Mouse (Mus musculus) bone marrow, adult 2 months (tissue): Measurements from ENCODE around the gene Dgki. TPM values are rescaled to one million over a fixed set of nuclear protein-coding genes. Genes with fewer than 3 reads are reported as not detected.

ENCODE experiments used
- H3K27ac ChIP-seq: fragments of 200-500 bp; 2 replicates; pipeline ENCODE4 v1.5.1; 2012; ENCODE audit warnings: low read depth, mild to moderate bottlenecking, control low read depth, inconsistent platforms, low read length; ENCODE audit not compliant: control insufficient read depth, poor library complexity, insufficient read depth
- H3K4me1 ChIP-seq: fragments of 200-500 bp; 2 replicates; pipeline ENCODE4 v1.6.1; 2011; ENCODE audit warnings: low read length; ENCODE audit not compliant: control insufficient read depth, insufficient read depth
- H3K4me3 ChIP-seq: fragments of 200-500 bp; replicated peaks from 2 replicates; pipeline ENCODE3; 2011; ENCODE audit warnings: mild to moderate bottlenecking, low read depth, low read length, control low read depth; ENCODE audit not compliant: control insufficient read depth
- CTCF ChIP-seq: fragments of 200-500 bp; IDR thresholded peaks from 2 replicates; pipeline ENCODE4 v1.5.1; 2011; ENCODE audit warnings: low read length, control low read depth; ENCODE audit not compliant: control insufficient read depth, insufficient read depth
- POLR2A ChIP-seq: fragments of 200-500 bp; IDR thresholded peaks from 2 replicates; pipeline ENCODE4 v1.6.1; 2011; ENCODE audit warnings: low read depth, mild to moderate bottlenecking, control low read depth, low read length, borderline replicate concordance; ENCODE audit not compliant: control insufficient read depth
- WGBS: fragments of 180-500 bp; shearing (Covaris S2); methylation state at CpG from one replicate; pipeline ENCODE4 v1.1.7; 2018; 5-methylcytosine and 5-hydroxymethylcytosine counted together
- polyA plus RNA-seq: library from polyadenylated mRNA; stranded (reverse); fragments of >200 nt; gene quantifications from 2 replicates; pipeline ENCODE4 v1.2.4, GENCODE M21; 2011; ENCODE audit warnings: low replicate concordance; ENCODE audit not compliant: missing spikeins, insufficient read depth, insufficient read length

Gene Dgki
- polyA plus RNA-seq, 1 experiment = 7.2 TPM

DNA sequence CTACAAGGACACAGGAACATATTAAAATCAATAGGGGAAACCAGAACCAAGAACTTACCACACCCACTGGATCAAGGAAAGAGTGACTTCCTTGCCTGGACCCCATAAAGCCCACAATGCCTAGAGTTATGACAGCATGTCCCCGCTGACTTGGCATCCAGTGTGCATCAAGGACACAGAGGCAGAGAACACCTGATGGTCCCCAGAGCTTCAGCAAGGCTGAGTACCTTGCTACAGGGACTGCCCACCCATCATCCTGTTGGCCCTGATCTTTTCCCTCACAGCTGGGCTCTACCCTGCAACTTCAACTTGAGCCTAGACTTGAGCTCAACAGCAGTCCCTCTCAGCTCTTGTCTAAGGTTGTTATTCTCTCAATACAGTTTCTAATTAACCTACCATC lies 6.6 kb upstream of the Dgki start:
- Histone ChIP-seq H3K4me3 (no peak overlapping the region), H3K27ac (no peak overlapping the region), H3K4me1 (no peaks in the 10 kb centered on the region)
- no peak for TF ChIP-seq CTCF
- no peak for TF ChIP-seq POLR2A
- 78% methylated on average over 1 of the region's 1 CpGs for WGBS

- no peaks in the 10 kb centered on the region for H3K4me1 ChIP-seq
- no peak for TF ChIP-seq CTCF
- no peak for TF ChIP-seq POLR2A
- H3K27ac ChIP-seq = no peak overlapping the region
- H3K4me3 ChIP-seq = no peak overlapping the region
- 16% methylated on average over 13 of the region's 13 CpGs for WGBS
Measured at GRCm38 (mm10) chr6:37300492-37300891, 508 bp upstream of the Dgki start.

DNA sequence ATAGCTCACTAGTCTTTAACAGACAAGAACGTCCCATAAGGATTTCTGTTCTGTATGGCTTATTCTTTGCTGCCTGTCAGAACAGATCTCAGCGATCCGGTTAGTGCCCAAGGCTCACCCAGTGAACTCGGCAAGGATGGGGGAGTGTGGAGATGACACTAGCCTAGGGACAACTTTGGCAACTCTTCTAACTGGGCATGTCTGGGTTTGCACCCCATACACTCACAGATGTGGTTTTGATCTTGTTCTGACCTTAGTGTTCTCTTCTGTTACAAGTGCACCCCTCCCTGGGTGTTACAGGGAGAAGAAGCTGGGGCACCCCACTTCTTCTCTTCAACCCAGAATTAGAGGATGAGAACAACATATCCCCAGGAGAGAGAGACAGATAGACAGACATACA lies 1.0 kb downstream of the Dgki start:
- no peak for TF ChIP-seq CTCF
- no peak overlapping the region for H3K4me3 ChIP-seq
- WGBS = 23% methylated on average over 4 of the region's 4 CpGs
- no peak overlapping the region for H3K27ac ChIP-seq
- H3K4me1 ChIP-seq = no peaks in the 10 kb centered on the region

DNA sequence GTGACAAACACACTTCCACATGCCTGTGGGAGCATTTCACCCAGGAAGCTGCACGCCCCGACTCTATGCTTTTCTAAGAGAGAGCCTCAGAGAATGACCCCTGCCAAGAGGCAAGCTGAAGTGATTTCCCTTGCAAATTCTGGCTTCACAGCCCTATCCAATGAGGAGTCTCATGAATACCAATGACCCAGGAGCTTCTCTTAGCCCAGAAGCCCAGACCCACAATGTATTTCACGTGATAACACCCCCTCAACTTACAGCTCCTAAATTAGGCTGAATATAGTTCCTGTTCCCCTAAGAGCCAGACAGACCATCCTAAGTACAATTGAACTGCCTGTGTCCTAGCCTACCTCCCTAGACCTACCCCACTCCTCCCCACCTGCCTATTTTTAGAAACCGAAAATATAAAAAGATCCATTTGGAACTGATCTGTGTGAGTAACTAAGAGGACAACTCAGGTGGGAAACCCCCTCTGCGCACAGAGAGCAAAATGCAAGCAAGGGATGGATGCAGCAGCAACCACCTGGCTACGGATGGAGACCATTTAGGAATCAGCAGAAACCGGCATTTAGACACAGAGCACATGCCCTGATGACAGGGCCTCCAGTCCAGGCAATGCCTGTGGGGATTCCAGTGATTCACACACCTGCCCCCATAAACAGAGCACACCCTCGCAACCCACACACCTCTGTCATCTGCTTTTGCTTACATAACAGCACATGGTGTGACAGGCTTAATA lies 2.1 kb downstream of the Dgki start:
- Histone ChIP-seq H3K4me1 (no peaks in the 10 kb centered on the region), H3K27ac (no peak overlapping the region), H3K4me3 (no peak overlapping the region)
- WGBS = 63% methylated on average over 8 of the region's 8 CpGs
- TF ChIP-seq POLR2A (no peak), CTCF (no peak)

DNA sequence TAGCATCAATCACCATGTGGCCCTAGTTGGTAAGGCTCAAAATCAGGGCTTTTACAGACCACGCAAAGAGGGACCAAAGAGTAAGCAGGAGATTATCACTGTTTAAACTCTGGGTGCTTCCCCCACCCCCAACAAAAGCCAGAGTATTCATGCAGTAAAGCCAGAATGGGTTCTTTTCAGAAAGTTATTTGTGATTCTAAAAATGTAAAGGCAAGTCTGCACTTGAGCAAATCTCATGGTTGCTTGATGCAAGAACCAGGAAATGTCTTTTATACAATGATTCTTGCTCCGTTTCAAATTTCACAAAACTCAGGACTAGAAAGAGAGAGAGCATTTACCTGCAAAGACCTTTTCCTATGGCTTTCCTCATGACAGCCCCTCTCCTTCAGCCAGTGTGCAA lies 7.9 kb downstream of the Dgki start:
- H3K4me1 ChIP-seq = no peaks in the 10 kb centered on the region
- H3K4me3 ChIP-seq = no peak overlapping the region
- TF ChIP-seq CTCF (no peak), POLR2A (no peak)
- H3K27ac ChIP-seq = no peak overlapping the region
- WGBS = 73% methylated on average over 2 of the region's 2 CpGs

- no peak overlapping the region for H3K27ac ChIP-seq
- no peaks in the 10 kb centered on the region for H3K4me1 ChIP-seq
- H3K4me3 ChIP-seq = no peak overlapping the region
- 82% methylated on average over 1 of the region's 1 CpGs for WGBS
- TF ChIP-seq POLR2A (no peak), CTCF (no peak)
Measured at GRCm38 (mm10) chr6:37291171-37291570, 8.8 kb downstream of the Dgki start.

DNA sequence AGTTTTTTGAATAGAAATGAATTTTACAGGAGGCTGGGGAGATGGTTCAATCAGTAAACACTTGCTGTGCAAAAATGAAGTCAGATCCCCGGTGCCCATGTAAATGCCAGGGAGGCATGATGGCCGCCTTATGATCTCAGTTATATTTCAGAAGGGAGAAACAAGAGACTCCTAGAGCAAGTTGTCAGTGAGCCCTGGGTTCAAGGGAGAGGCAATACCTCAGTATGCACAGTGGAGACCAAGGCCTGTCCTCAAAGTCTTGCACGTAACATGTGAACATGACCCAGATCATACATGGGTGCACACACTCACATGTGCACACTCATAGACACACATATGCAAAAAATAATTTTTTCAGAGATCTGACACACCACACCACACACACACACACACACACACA lies 9.3 kb downstream of the Dgki start:
- no peak for TF ChIP-seq CTCF
- TF ChIP-seq POLR2A = no peak
- H3K27ac ChIP-seq = no peak overlapping the region
- H3K4me1 ChIP-seq = peaks cover 2% of the 10 kb centered on the region; the same call in 1 of the 2 replicates
- no peak overlapping the region for H3K4me3 ChIP-seq
- WGBS = 88% methylated on average over 3 of the region's 3 CpGs

GRCm38 (mm10) chr6:37286134-37286533 lies 13.8 kb downstream of the Dgki start:
- Histone ChIP-seq H3K27ac (no peak overlapping the region), H3K4me3 (no peak overlapping the region), H3K4me1 (peaks cover 2% of the 10 kb centered on the region; the same call in 1 of the 2 replicates)
- WGBS = 54% methylated on average over 4 of the region's 4 CpGs
- no peak for TF ChIP-seq POLR2A
- TF ChIP-seq CTCF = no peak

GRCm38 (mm10) chr6:37284879-37285278 lies 15.1 kb downstream of the Dgki start:
- Histone ChIP-seq H3K4me1 (peaks cover 2% of the 10 kb centered on the region; the same call in 1 of the 2 replicates), H3K27ac (no peak overlapping the region), H3K4me3 (no peak overlapping the region)
- WGBS = 29% methylated on average over 9 of the region's 9 CpGs
- TF ChIP-seq CTCF = no peak
- no peak for TF ChIP-seq POLR2A
